Mouse (Mus musculus) cerebellum, postnatal 14 days (tissue): ENCODE data around the gene Kdm4b.

Source experiments
- DNase-seq, 2 experiments: peaks; one replicate each; pipeline ENCODE4 v3.0.0; 2021; ENCODE audit warnings: mixed read lengths in 2 of 2

Kdm4b gene

GRCm38 (mm10) chr17:56443341-56443795, 117.5 kb downstream of the Kdm4b start:
- DNase-seq: no peak

- DNase-seq: no peak
These were observed 118.9 kb downstream of the Kdm4b start for GRCm38 (mm10) chr17:56444771-56445170.

- no peak for DNase-seq
These were observed 119.5 kb downstream of the Kdm4b start for GRCm38 (mm10) chr17:56445397-56445796.

GRCm38 (mm10) chr17:56447716-56448115, 121.9 kb downstream of the Kdm4b start:
- DNase-seq: no peak
